8 mouse cellular contexts compared by ENCODE assay signal in the genomic region with DNA sequence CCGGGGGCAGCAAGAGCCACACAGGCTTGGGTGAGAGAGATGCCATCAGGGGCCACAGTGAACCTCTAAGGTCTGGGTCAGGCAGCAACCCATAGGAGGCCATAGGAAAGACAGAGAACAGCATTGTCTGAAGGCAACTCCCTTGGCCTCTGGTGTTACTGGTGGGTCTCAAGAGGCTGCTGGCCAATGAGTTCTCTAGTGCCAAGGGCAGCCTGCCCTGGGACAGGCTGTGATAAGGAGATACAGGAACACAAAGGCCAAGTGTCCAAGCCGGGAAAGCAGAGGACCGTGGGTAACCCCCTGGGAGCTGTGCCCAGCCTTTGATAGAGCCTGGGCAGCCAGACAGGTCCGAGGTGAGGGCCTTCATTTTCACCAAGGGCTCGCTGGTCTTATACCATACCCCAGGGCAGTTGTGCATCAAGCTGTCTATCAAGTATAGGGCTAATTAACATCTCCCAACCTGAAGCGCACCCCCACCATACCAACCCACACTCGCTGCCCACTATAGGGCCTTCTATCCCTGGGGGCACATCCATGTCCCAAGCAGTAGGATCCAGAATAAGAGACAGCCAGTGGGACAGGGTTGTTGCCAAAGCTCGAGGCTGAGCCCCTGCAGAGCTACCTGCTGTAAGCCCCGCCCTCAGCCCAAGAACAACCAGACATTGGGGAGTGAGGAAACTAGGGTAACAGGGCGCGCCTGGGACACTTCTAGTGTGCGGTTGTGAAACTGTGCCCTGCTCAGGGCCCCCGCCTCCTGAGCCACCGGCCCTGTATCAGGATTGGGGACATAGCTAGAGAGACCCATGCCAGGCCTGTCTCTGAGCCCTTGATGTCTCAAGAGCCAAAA. TPM values are rescaled to one million over a fixed set of nuclear protein-coding genes. Genes with fewer than 3 reads are reported as not detected.
DNase-seq lines count a peak whose midpoint lies in the region; ATAC-seq lines count a peak whose summit lies in the region.

No protein-coding gene starts in this region.

- no peaks in the 10 kb centered on the region for H3K27me3 ChIP-seq in neural tube, embryonic 11.5 days (ENCODE audit: control insufficient read depth, insufficient read depth, low read length)
- H3K27me3 ChIP-seq in heart, embryonic 11.5 days (ENCODE audit: control insufficient read depth, insufficient read depth, low read length), result no peaks in the 10 kb centered on the region
- H3K27me3 ChIP-seq in liver, embryonic 11.5 days (replicated peaks; ENCODE audit: control insufficient read depth, insufficient read depth, low read length), result no peaks in the 10 kb centered on the region
- H3K27me3 ChIP-seq in neural tube, embryonic 13.5 days, result no peaks in the 10 kb centered on the region

- no peak overlapping the region for H3K27ac ChIP-seq in neural tube, embryonic 11.5 days (ENCODE audit: low read depth, low read length)
- H3K27ac ChIP-seq in heart, embryonic 11.5 days (ENCODE audit: low read depth, low read length), result no peak overlapping the region
- no peak overlapping the region for H3K27ac ChIP-seq in liver, embryonic 11.5 days (ENCODE audit: low read depth, low read length)
- no peak overlapping the region for H3K27ac ChIP-seq in neural tube, embryonic 13.5 days (replicated peaks)

- no peak overlapping the region for H3K9ac ChIP-seq in neural tube, embryonic 11.5 days (ENCODE audit: low read length)
- H3K9ac ChIP-seq in heart, embryonic 11.5 days (ENCODE audit: low read depth, low read length), result peak overlapping the region; percentile 24; the same call in 1 of the 2 replicates
- H3K9ac ChIP-seq in liver, embryonic 11.5 days (ENCODE audit: low read depth, low read length), result peak overlapping the region; percentile 89
- peak overlapping the region; percentile 96 for H3K9ac ChIP-seq in neural tube, embryonic 13.5 days

- ATAC-seq in neural tube, embryonic 11.5 days (ENCODE audit: insufficient read depth, low FRiP score, low TSS enrichment), result no peak
- no peak for ATAC-seq in heart, embryonic 11.5 days (replicated peaks; ENCODE audit: insufficient number of reproducible peaks, low FRiP score, low TSS enrichment)
- ATAC-seq in liver, embryonic 11.5 days (replicated peaks; ENCODE audit: low FRiP score), result no peak
- ATAC-seq in neural tube, embryonic 13.5 days (ENCODE audit: low read depth), result no peak
- no peak for ATAC-seq in erythroblast, adult 5-6 weeks (replicated peaks; ENCODE audit: low FRiP score, poor library complexity, severe bottlenecking)

- no peaks in the 10 kb centered on the region for H3K9me3 ChIP-seq in neural tube, embryonic 11.5 days (ENCODE audit: control insufficient read depth, low read length)
- H3K9me3 ChIP-seq in heart, embryonic 11.5 days (replicated peaks; ENCODE audit: control insufficient read depth, low read length), result no peaks in the 10 kb centered on the region
- no peaks in the 10 kb centered on the region for H3K9me3 ChIP-seq in liver, embryonic 11.5 days (ENCODE audit: control insufficient read depth, low read length)
- no peaks in the 10 kb centered on the region for H3K9me3 ChIP-seq in neural tube, embryonic 13.5 days

- DNase-seq in neural tube, embryonic 11.5 days (ENCODE audit: low spot score), result no peak
- no peak for DNase-seq in neural tube, embryonic 10.5 days (ENCODE audit: extremely low spot score, low spot score)
- DNase-seq in liver, embryonic 11.5 days (ENCODE audit: low spot score), result no peak
- no peak for DNase-seq in kidney, postnatal 14 days
- no peak for DNase-seq in urinary bladder, adult 2 months (ENCODE audit: low spot score)

- H3K4me2 ChIP-seq in neural tube, embryonic 11.5 days (ENCODE audit: low read depth), result peak overlapping the region; percentile 95
- peak overlapping the region; percentile 96 for H3K4me2 ChIP-seq in heart, embryonic 11.5 days
- H3K4me2 ChIP-seq in liver, embryonic 11.5 days, result peak overlapping the region; percentile 89
- peak overlapping the region; percentile 100 for H3K4me2 ChIP-seq in neural tube, embryonic 13.5 days

- 85% methylated on average over 14 of the region's 14 CpGs for WGBS in neural tube, embryonic 11.5 days
- 80% methylated on average over 14 of the region's 14 CpGs for WGBS in heart, embryonic 11.5 days (ENCODE audit: insufficient replicate concordance)
- 83% methylated on average over 14 of the region's 14 CpGs for WGBS in liver, embryonic 11.5 days
- WGBS in neural tube, embryonic 13.5 days, result 84% methylated on average over 14 of the region's 14 CpGs

- peaks cover 28% of the 10 kb centered on the region for H3K4me1 ChIP-seq in neural tube, embryonic 11.5 days (ENCODE audit: control insufficient read depth, insufficient read depth, low read length)
- H3K4me1 ChIP-seq in heart, embryonic 11.5 days (ENCODE audit: control insufficient read depth, insufficient read depth, low read length), result peaks cover 36% of the 10 kb centered on the region
- peaks cover 33% of the 10 kb centered on the region for H3K4me1 ChIP-seq in liver, embryonic 11.5 days (replicated peaks; ENCODE audit: control insufficient read depth, insufficient read depth, low read length)
- peaks cover 45% of the 10 kb centered on the region for H3K4me1 ChIP-seq in neural tube, embryonic 13.5 days (replicated peaks)

- H3K4me3 ChIP-seq in neural tube, embryonic 11.5 days (ENCODE audit: low read depth, low read length), result peak overlapping the region; percentile 91
- no peak overlapping the region for H3K4me3 ChIP-seq in heart, embryonic 11.5 days (ENCODE audit: low read depth, low read length)
- peak overlapping the region; percentile 81 for H3K4me3 ChIP-seq in liver, embryonic 11.5 days (ENCODE audit: low read depth, low read length)
- peak overlapping the region; percentile 92 for H3K4me3 ChIP-seq in neural tube, embryonic 13.5 days

- H3K36me3 ChIP-seq in neural tube, embryonic 11.5 days (ENCODE audit: control insufficient read depth, insufficient read depth, low read length), result peaks cover 47% of the 10 kb centered on the region
- H3K36me3 ChIP-seq in heart, embryonic 11.5 days (ENCODE audit: control insufficient read depth, insufficient read depth, low read length), result peaks cover 43% of the 10 kb centered on the region
- peaks cover 59% of the 10 kb centered on the region for H3K36me3 ChIP-seq in liver, embryonic 11.5 days (ENCODE audit: control insufficient read depth, insufficient read depth, low read length)
- peaks cover 60% of the 10 kb centered on the region for H3K36me3 ChIP-seq in neural tube, embryonic 13.5 days

RNA-seq across cellular contexts. Expression of a gene that starts 3.0 kb away (rescaled TPM):
- 108 and 125 TPM in 2 replicates for polyA plus RNA-seq in neural tube, embryonic 11.5 days (2014; fragmentation: Nextera tagmentation; extraction: Ambion mirVana)
- polyA plus RNA-seq in heart, embryonic 11.5 days (2014; fragmentation: Nextera tagmentation; extraction: Ambion mirVana), result 33.9 and 42.6 TPM in 2 replicates
- 71.3 and 80.0 TPM in 2 replicates for polyA plus RNA-seq in liver, embryonic 11.5 days (2014; fragmentation: Nextera tagmentation; extraction: Ambion mirVana)
- polyA plus RNA-seq in neural tube, embryonic 13.5 days (2015; fragmentation: Nextera tagmentation; extraction: Ambion mirVana), result 63.8 and 67.4 TPM in 2 replicates
- 6.5 and 7.9 TPM in 2 replicates for total RNA-seq in erythroblast, adult 5-6 weeks (2015; ENCODE audit: low replicate concordance)
- 2.6 TPM in 2 replicates for total RNA-seq in erythroblast, adult 5-6 weeks (2017; ENCODE audit: low replicate concordance)
- polyA plus RNA-seq in urinary bladder, adult 2 months (2012; rRNA removed), result 187 and 188 TPM in 2 replicates

RNA-seq across cellular contexts. Expression of a gene that starts 25.1 kb away (rescaled TPM):
- polyA plus RNA-seq in neural tube, embryonic 11.5 days (2014; fragmentation: Nextera tagmentation; extraction: Ambion mirVana), result 83.4 and 84.7 TPM in 2 replicates
- 50.0 and 59.9 TPM in 2 replicates for polyA plus RNA-seq in heart, embryonic 11.5 days (2014; fragmentation: Nextera tagmentation; extraction: Ambion mirVana)
- polyA plus RNA-seq in liver, embryonic 11.5 days (2014; fragmentation: Nextera tagmentation; extraction: Ambion mirVana), result 132 and 139 TPM in 2 replicates
- polyA plus RNA-seq in neural tube, embryonic 13.5 days (2015; fragmentation: Nextera tagmentation; extraction: Ambion mirVana), result 39.8 and 49.0 TPM in 2 replicates
- 10.0 and 12.5 TPM in 2 replicates for total RNA-seq in erythroblast, adult 5-6 weeks (2015; ENCODE audit: low replicate concordance)
- total RNA-seq in erythroblast, adult 5-6 weeks (2017; ENCODE audit: low replicate concordance), result 6.4 and 8.5 TPM in 2 replicates
- polyA plus RNA-seq in urinary bladder, adult 2 months (2012; rRNA removed), result 36.1 and 39.1 TPM in 2 replicates

RNA-seq across cellular contexts. Expression of a gene that starts 37.2 kb away (rescaled TPM):
- polyA plus RNA-seq in neural tube, embryonic 11.5 days (2014; fragmentation: Nextera tagmentation; extraction: Ambion mirVana), result 286 and 291 TPM in 2 replicates
- polyA plus RNA-seq in heart, embryonic 11.5 days (2014; fragmentation: Nextera tagmentation; extraction: Ambion mirVana), result 166 and 179 TPM in 2 replicates
- polyA plus RNA-seq in liver, embryonic 11.5 days (2014; fragmentation: Nextera tagmentation; extraction: Ambion mirVana), result 209 and 210 TPM in 2 replicates
- 243 and 255 TPM in 2 replicates for polyA plus RNA-seq in neural tube, embryonic 13.5 days (2015; fragmentation: Nextera tagmentation; extraction: Ambion mirVana)
- 22.8 and 28.4 TPM in 2 replicates for total RNA-seq in erythroblast, adult 5-6 weeks (2015; ENCODE audit: low replicate concordance)
- total RNA-seq in erythroblast, adult 5-6 weeks (2017; ENCODE audit: low replicate concordance), result 16.2 and 18.1 TPM in 2 replicates
- 119 and 149 TPM in 2 replicates for polyA plus RNA-seq in urinary bladder, adult 2 months (2012; rRNA removed)

RNA-seq across cellular contexts. Expression of a gene that starts 37.3 kb away (rescaled TPM):
- polyA plus RNA-seq in neural tube, embryonic 11.5 days (2014; fragmentation: Nextera tagmentation; extraction: Ambion mirVana), result 36.7 and 40.5 TPM in 2 replicates
- 15.0 and 16.5 TPM in 2 replicates for polyA plus RNA-seq in heart, embryonic 11.5 days (2014; fragmentation: Nextera tagmentation; extraction: Ambion mirVana)
- polyA plus RNA-seq in liver, embryonic 11.5 days (2014; fragmentation: Nextera tagmentation; extraction: Ambion mirVana), result 30.3 and 33.4 TPM in 2 replicates
- polyA plus RNA-seq in neural tube, embryonic 13.5 days (2015; fragmentation: Nextera tagmentation; extraction: Ambion mirVana), result 89.7 and 105 TPM in 2 replicates
- total RNA-seq in erythroblast, adult 5-6 weeks (2015; ENCODE audit: low replicate concordance), result 0.58 and 5.0 TPM in 2 replicates
- 0.60 and 1.3 TPM in 2 replicates for total RNA-seq in erythroblast, adult 5-6 weeks (2017; ENCODE audit: low replicate concordance)
- 25.7 and 27.4 TPM in 2 replicates for polyA plus RNA-seq in urinary bladder, adult 2 months (2012; rRNA removed)

RNA-seq across cellular contexts. Expression of a gene that starts 58.7 kb away (rescaled TPM):
- 7.7 and 8.6 TPM in 2 replicates for polyA plus RNA-seq in neural tube, embryonic 11.5 days (2014; fragmentation: Nextera tagmentation; extraction: Ambion mirVana)
- 4.5 and 5.8 TPM in 2 replicates for polyA plus RNA-seq in heart, embryonic 11.5 days (2014; fragmentation: Nextera tagmentation; extraction: Ambion mirVana)
- 11.4 and 17.5 TPM in 2 replicates for polyA plus RNA-seq in liver, embryonic 11.5 days (2014; fragmentation: Nextera tagmentation; extraction: Ambion mirVana)
- 2.4 and 2.5 TPM in 2 replicates for polyA plus RNA-seq in neural tube, embryonic 13.5 days (2015; fragmentation: Nextera tagmentation; extraction: Ambion mirVana)
- total RNA-seq in erythroblast, adult 5-6 weeks (2015; ENCODE audit: low replicate concordance), result 7.1 and 52.7 TPM in 2 replicates
- 0.77 and 7.7 TPM in 2 replicates for total RNA-seq in erythroblast, adult 5-6 weeks (2017; ENCODE audit: low replicate concordance)
- 1.7 and 2.1 TPM in 2 replicates for polyA plus RNA-seq in urinary bladder, adult 2 months (2012; rRNA removed)
